Mouse (Mus musculus): ENCODE measurements around the gene Me1. TPM values are rescaled to one million over a fixed set of nuclear protein-coding genes. Genes with fewer than 3 reads are reported as not detected.

The Me1 gene
- total RNA-seq, 2 experiments from 2014 or later, result 47.7 to 51.6 TPM

GRCm38 (mm10) chr9:86647931-86648550 lies 47.7 kb downstream of the Me1 start:
- no peak for DNase-seq (ENCODE audit: extremely low spot score in 1 of 2, low spot score in 2 of 2)

GRCm38 (mm10) chr9:86646807-86647206 lies 48.9 kb downstream of the Me1 start:
- peak; percentile 41 for TF ChIP-seq CTCF (IDR thresholded peaks at IDR 0.05)

More at GRCm38 (mm10) chr9:86647931-86648550, 47.7 kb downstream of the Me1 start:
- intact Hi-C loops (cut with DNase I), result no loop called here
- no peak for TF ChIP-seq CTCF (IDR thresholded peaks at IDR 0.05)
- Histone ChIP-seq H3K27ac (no peak overlapping the region), H3K4me3 (no peak overlapping the region)

GRCm38 (mm10) chr9:86643497-86643896 lies 52.3 kb downstream of the Me1 start:
- no peak for TF ChIP-seq CTCF (IDR thresholded peaks at IDR 0.05)
- no peak for DNase-seq (ENCODE audit: extremely low spot score in 1 of 2, low spot score in 2 of 2)
- no peak overlapping the region for H3K4me3 ChIP-seq
- intact Hi-C loops (cut with DNase I), result no loop called here
- H3K27ac ChIP-seq, result no peak overlapping the region

More at GRCm38 (mm10) chr9:86646807-86647206, 48.9 kb downstream of the Me1 start:
- H3K27ac ChIP-seq, result no peak overlapping the region
- H3K4me3 ChIP-seq, result no peak overlapping the region
- DNase-seq (ENCODE audit: extremely low spot score in 1 of 2, low spot score in 2 of 2), result no peak
- intact Hi-C loops (cut with DNase I), result no loop called here

GRCm38 (mm10) chr9:86638771-86639170 lies 57.0 kb downstream of the Me1 start:
- no peak overlapping the region for H3K4me3 ChIP-seq
- no peak overlapping the region for H3K27ac ChIP-seq
- no peak for DNase-seq (ENCODE audit: extremely low spot score in 1 of 2, low spot score in 2 of 2)
- intact Hi-C loops (cut with DNase I), result no loop called here
- TF ChIP-seq CTCF (IDR thresholded peaks at IDR 0.05), result no peak

GRCm38 (mm10) chr9:86631153-86631552 lies 64.6 kb downstream of the Me1 start:
- intact Hi-C loops (cut with DNase I), result no loop called here
- no peak for TF ChIP-seq CTCF (IDR thresholded peaks at IDR 0.05)
- peak overlapping the region; percentile 6; the same call in 1 of the 2 replicates for H3K4me3 ChIP-seq
- no peak for DNase-seq (ENCODE audit: extremely low spot score in 1 of 2, low spot score in 2 of 2)
- H3K27ac ChIP-seq, result no peak overlapping the region

- no peak for TF ChIP-seq CTCF (IDR thresholded peaks at IDR 0.05)
- Histone ChIP-seq H3K4me3 (no peak overlapping the region), H3K27ac (no peak overlapping the region)
- no peak for DNase-seq (ENCODE audit: extremely low spot score in 1 of 2, low spot score in 2 of 2)
- intact Hi-C loops (cut with DNase I), result no loop called here
Observed at GRCm38 (mm10) chr9:86630352-86630931, 65.3 kb downstream of the Me1 start.

- H3K27ac ChIP-seq, result no peak overlapping the region
- DNase-seq (ENCODE audit: extremely low spot score in 1 of 2, low spot score in 2 of 2), result no peak
- no peak overlapping the region for H3K4me3 ChIP-seq
- TF ChIP-seq CTCF (IDR thresholded peaks at IDR 0.05), result no peak
- intact Hi-C loops (cut with DNase I), result no loop called here
Observed at GRCm38 (mm10) chr9:86629379-86629778, 66.4 kb downstream of the Me1 start.

- DNase-seq (ENCODE audit: extremely low spot score in 1 of 2, low spot score in 2 of 2), result peak in 1 of 2 experiments; percentile 50
- intact Hi-C loops (cut with DNase I), result loop anchor here (1.0 kb wide), 1 partner anchor 67 kb away; the partner anchor contains the start of gene Me1
- TF ChIP-seq CTCF (IDR thresholded peaks at IDR 0.05), result no peak
- Histone ChIP-seq H3K4me3 (no peak overlapping the region), H3K27ac (peak overlapping the region; percentile 86)
Observed at GRCm38 (mm10) chr9:86627745-86628496, 67.8 kb downstream of the Me1 start.

GRCm38 (mm10) chr9:86626906-86627305 lies 68.8 kb downstream of the Me1 start:
- no peak overlapping the region for H3K4me3 ChIP-seq
- intact Hi-C loops (cut with DNase I), result loop anchor here (1.0 kb wide), 1 partner anchor 68 kb away; the partner anchor contains the start of gene Me1
- DNase-seq (ENCODE audit: extremely low spot score in 1 of 2, low spot score in 2 of 2), result no peak
- no peak for TF ChIP-seq CTCF (IDR thresholded peaks at IDR 0.05)
- peak overlapping the region; percentile 86 for H3K27ac ChIP-seq

GRCm38 (mm10) chr9:86624781-86625180 lies 71.0 kb downstream of the Me1 start:
- intact Hi-C loops (cut with DNase I), result no loop called here
- no peak overlapping the region for H3K4me3 ChIP-seq
- peak overlapping the region; percentile 86 for H3K27ac ChIP-seq
- TF ChIP-seq CTCF (IDR thresholded peaks at IDR 0.05), result no peak
- peak in 1 of 2 experiments; percentile 11 for DNase-seq (ENCODE audit: extremely low spot score in 1 of 2, low spot score in 2 of 2)

GRCm38 (mm10) chr9:86624039-86624438 lies 71.7 kb downstream of the Me1 start:
- intact Hi-C loops (cut with DNase I), result no loop called here
- Histone ChIP-seq H3K27ac (peak overlapping the region; percentile 22), H3K4me3 (no peak overlapping the region)
- DNase-seq (ENCODE audit: extremely low spot score in 1 of 2, low spot score in 2 of 2), result peak in 1 of 2 experiments; percentile 12
- no peak for TF ChIP-seq CTCF (IDR thresholded peaks at IDR 0.05)

- intact Hi-C loops (cut with DNase I), result no loop called here
- no peak for DNase-seq (ENCODE audit: extremely low spot score in 1 of 2, low spot score in 2 of 2)
- no peak overlapping the region for H3K4me3 ChIP-seq
- no peak overlapping the region for H3K27ac ChIP-seq
- TF ChIP-seq CTCF (IDR thresholded peaks at IDR 0.05), result no peak
Observed at GRCm38 (mm10) chr9:86622062-86622461, 73.7 kb downstream of the Me1 start.
